Mouse (Mus musculus): Measurements from ENCODE around the gene Atxn7l1. TPM values are rescaled to one million over a fixed set of nuclear protein-coding genes. Genes with fewer than 3 reads are reported as not detected.

Gene Atxn7l1
- polyA plus RNA-seq, 1 experiment from 2014 or later, result 11.2 TPM

DNA sequence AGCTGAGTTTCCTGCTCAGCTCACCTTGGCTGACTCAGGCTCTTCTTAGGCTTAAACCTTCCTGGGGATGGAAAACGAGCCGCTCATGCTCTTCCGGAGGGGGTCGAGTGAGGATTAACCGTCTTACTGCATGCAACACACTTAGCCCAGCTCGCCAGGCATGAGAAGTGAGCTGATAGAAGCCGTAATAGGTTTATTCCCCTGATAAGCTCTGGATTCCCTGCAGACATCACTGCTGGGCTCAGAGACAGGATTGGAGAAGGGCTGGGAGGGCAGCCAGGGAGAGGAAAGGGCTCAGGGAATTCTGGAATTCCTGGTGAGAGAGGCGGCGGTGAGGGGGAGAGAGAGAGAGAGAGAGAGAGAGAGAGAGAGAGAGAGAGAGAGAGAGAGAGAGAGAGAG is 105.7 kb downstream of the Atxn7l1 start:
- Histone ChIP-seq H3K9ac (replicated peaks) (no peak overlapping the region), H3K4me2 (no peak overlapping the region), H3K4me1 (replicated peaks) (peaks cover 13% of the 10 kb centered on the region), H3K4me3 (replicated peaks) (no peak overlapping the region), H3K36me3 (peaks cover 9% of the 10 kb centered on the region), H3K27me3 (no peaks in the 10 kb centered on the region), H3K27ac (no peak overlapping the region), H3K9me3 (no peaks in the 10 kb centered on the region)
- no peak for ATAC-seq (ENCODE audit: insufficient number of reproducible peaks, insufficient read depth, low FRiP score, low TSS enrichment, low read depth)
- WGBS, result 59% methylated on average over 9 of the region's 9 CpGs

DNA sequence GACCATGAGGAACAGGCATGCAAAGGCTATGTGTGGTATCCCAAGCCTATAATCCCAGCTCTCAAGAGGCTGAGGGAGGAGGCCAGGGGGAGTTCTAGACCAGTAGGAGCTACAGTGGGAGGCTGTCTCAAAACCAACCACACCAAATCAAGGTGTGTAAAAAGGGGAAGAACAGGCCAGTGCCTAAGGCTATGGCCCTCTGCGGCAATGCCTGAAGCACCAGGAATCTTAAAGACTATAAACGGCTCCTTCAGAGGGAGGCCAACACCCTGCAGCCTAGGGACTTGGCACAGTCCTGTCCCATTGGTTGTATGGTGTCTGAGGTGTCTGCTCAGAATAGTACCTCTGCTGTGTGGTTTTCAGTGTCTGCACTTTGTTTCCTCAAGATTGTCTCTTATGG is 107.8 kb downstream of the Atxn7l1 start:
- peaks cover 13% of the 10 kb centered on the region for H3K4me1 ChIP-seq (replicated peaks)
- H3K4me2 ChIP-seq, result no peak overlapping the region
- WGBS, result 72% methylated on average over 2 of the region's 2 CpGs
- no peak overlapping the region for H3K9ac ChIP-seq (replicated peaks)
- peaks cover 3% of the 10 kb centered on the region for H3K36me3 ChIP-seq
- no peak overlapping the region for H3K27ac ChIP-seq
- H3K9me3 ChIP-seq, result no peaks in the 10 kb centered on the region
- no peak overlapping the region for H3K4me3 ChIP-seq (replicated peaks)
- H3K27me3 ChIP-seq, result no peaks in the 10 kb centered on the region
- no peak for ATAC-seq (ENCODE audit: insufficient number of reproducible peaks, insufficient read depth, low FRiP score, low TSS enrichment, low read depth)

DNA sequence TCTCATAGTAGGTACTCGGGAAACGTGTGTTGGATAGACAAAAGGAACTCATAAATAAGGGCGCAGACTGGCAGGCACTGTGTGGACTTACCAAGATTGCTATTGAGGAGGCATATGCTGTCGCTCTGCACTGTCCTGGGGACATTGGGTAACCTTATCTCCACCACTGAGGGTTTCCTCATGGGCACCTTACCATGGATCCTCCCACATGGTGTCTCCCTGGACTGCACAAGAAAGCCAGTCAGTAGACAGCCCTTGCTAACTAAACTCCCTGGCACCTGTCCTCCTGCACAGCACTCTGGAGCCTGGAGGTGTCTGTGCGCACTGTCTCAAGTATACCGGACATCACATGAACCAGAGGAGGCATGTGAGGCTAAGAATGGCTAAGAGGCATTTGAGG is 108.9 kb downstream of the Atxn7l1 start:
- H3K27me3 ChIP-seq, result no peaks in the 10 kb centered on the region
- no peaks in the 10 kb centered on the region for H3K36me3 ChIP-seq
- WGBS, result 92% methylated on average over 6 of the region's 6 CpGs
- no peak for ATAC-seq (ENCODE audit: insufficient number of reproducible peaks, insufficient read depth, low FRiP score, low TSS enrichment, low read depth)
- H3K4me1 ChIP-seq (replicated peaks), result peaks cover 13% of the 10 kb centered on the region
- no peak overlapping the region for H3K9ac ChIP-seq (replicated peaks)
- H3K4me3 ChIP-seq (replicated peaks), result no peak overlapping the region
- H3K27ac ChIP-seq, result no peak overlapping the region
- H3K9me3 ChIP-seq, result no peaks in the 10 kb centered on the region
- H3K4me2 ChIP-seq, result no peak overlapping the region

DNA sequence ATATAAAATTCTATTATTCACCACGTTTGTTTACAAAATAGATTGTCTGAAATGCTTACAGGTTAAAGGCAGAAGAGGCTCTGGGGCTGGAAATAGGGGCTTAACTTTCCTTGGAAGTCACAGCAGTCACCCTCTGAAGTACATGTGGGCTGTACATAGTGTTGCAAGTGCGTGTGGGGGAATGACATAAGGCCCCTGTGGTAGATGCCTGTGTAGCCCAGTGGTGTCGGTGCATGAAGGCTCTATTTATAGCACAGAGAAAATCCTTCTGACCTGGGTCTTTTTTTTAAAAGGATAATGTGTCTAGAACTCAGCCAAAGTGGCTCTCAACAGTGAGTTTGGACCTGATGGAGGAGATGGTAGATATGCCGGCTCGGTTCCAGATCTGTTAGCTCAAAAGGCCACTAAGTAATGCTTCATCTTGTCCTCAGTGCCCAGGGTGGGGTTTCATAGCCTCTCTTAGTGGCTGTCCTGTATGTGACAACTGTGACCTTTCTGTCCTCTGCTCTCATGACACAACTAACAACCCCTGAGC is 111.6 kb downstream of the Atxn7l1 start:
- no peak overlapping the region for H3K4me3 ChIP-seq (replicated peaks)
- H3K4me1 ChIP-seq (replicated peaks), result no peaks in the 10 kb centered on the region
- 88% methylated on average over 5 of the region's 5 CpGs for WGBS
- H3K9ac ChIP-seq (replicated peaks), result no peak overlapping the region
- no peak for ATAC-seq (ENCODE audit: insufficient number of reproducible peaks, insufficient read depth, low FRiP score, low TSS enrichment, low read depth)
- no peaks in the 10 kb centered on the region for H3K36me3 ChIP-seq
- no peaks in the 10 kb centered on the region for H3K9me3 ChIP-seq
- no peak overlapping the region for H3K27ac ChIP-seq
- no peak overlapping the region for H3K4me2 ChIP-seq
- H3K27me3 ChIP-seq, result no peaks in the 10 kb centered on the region

DNA sequence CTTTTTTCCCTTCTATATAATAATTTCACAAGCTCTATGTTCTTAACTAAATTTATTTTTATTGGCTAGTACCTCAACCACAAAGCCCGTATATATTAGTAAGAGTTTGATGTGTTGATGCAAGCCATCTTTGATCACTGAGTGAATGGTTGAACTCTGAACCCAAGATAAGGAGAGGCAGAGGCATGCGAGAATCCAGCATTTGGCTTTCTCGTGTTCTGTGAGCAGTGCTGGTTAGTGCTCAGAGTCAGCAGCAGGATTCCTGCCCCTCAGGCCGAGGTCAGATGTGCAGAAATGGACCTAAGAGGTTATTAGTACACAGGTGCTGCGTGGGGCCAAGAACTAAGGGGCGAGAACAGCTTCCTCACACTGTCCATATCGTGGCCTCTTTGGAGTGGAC is 113.1 kb downstream of the Atxn7l1 start:
- H3K4me1 ChIP-seq (replicated peaks), result no peaks in the 10 kb centered on the region
- H3K9me3 ChIP-seq, result no peaks in the 10 kb centered on the region
- no peaks in the 10 kb centered on the region for H3K36me3 ChIP-seq
- no peak for ATAC-seq (ENCODE audit: insufficient number of reproducible peaks, insufficient read depth, low FRiP score, low TSS enrichment, low read depth)
- no peaks in the 10 kb centered on the region for H3K27me3 ChIP-seq
- no peak overlapping the region for H3K4me3 ChIP-seq (replicated peaks)
- no peak overlapping the region for H3K9ac ChIP-seq (replicated peaks)
- no peak overlapping the region for H3K4me2 ChIP-seq
- WGBS, result 70% methylated on average over 7 of the region's 7 CpGs
- no peak overlapping the region for H3K27ac ChIP-seq

DNA sequence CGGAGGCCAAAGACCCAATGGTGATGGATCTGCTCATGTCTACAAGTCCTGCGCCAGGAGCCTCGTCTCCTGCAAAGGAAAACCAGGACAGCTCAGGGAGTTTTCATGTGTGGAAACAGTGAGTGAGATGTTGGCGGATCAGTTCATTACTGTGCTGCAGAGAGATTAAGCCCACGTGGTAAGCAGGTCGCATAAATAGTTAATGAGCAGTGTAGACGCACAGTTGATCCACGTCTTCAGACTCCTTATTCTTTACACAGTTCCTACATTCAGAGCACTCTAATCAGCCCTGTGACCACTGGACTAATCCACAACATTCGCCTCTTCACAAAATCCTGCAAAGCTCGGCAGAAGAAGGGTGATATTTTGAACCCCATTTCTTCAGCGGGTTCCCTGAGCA is 118.4 kb downstream of the Atxn7l1 start:
- H3K9me3 ChIP-seq, result 0 out of 2 replicates have a peak, but pooled peaks cover 4% of the 10 kb centered on the region
- ATAC-seq (ENCODE audit: insufficient number of reproducible peaks, insufficient read depth, low FRiP score, low TSS enrichment, low read depth), result no peak
- H3K36me3 ChIP-seq, result no peaks in the 10 kb centered on the region
- no peak overlapping the region for H3K4me3 ChIP-seq (replicated peaks)
- no peak overlapping the region for H3K4me2 ChIP-seq
- H3K27me3 ChIP-seq, result no peaks in the 10 kb centered on the region
- 86% methylated on average over 11 of the region's 11 CpGs for whole genome bisulfite sequencing
- H3K9ac ChIP-seq (replicated peaks), result no peak overlapping the region
- H3K4me1 ChIP-seq (replicated peaks), result no peaks in the 10 kb centered on the region
- H3K27ac ChIP-seq, result no peak overlapping the region

DNA sequence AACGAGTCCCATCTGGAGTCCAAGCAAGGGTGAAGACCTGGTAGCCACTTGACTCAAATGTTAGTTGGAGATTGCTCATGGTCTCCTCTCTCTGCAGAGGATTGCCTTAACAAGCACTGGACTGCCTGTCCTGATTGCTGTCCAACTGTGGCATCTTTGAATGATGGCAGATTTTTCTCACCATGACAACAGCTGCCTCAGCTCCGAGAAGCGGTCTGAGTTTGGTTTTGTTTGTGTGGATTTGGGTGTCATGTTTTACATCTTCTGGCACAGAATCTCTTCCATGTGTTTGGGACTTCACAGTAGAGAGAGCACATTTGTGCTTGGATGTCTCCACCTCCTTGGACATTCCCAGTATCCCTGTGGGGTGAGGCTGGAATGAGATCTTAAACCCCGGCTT is 120.5 kb downstream of the Atxn7l1 start:
- ATAC-seq (ENCODE audit: insufficient number of reproducible peaks, insufficient read depth, low FRiP score, low TSS enrichment, low read depth), result no peak
- H3K4me2 ChIP-seq, result no peak overlapping the region
- 0 out of 2 replicates have a peak, but pooled peaks cover 4% of the 10 kb centered on the region for H3K9me3 ChIP-seq
- H3K4me3 ChIP-seq (replicated peaks), result no peak overlapping the region
- H3K36me3 ChIP-seq, result no peaks in the 10 kb centered on the region
- H3K27ac ChIP-seq, result no peak overlapping the region
- H3K27me3 ChIP-seq, result no peaks in the 10 kb centered on the region
- no peak overlapping the region for H3K9ac ChIP-seq (replicated peaks)
- H3K4me1 ChIP-seq (replicated peaks), result peaks cover 3% of the 10 kb centered on the region; the same call in 1 of the 2 replicates
- WGBS, result 79% methylated on average over 4 of the region's 4 CpGs

DNA sequence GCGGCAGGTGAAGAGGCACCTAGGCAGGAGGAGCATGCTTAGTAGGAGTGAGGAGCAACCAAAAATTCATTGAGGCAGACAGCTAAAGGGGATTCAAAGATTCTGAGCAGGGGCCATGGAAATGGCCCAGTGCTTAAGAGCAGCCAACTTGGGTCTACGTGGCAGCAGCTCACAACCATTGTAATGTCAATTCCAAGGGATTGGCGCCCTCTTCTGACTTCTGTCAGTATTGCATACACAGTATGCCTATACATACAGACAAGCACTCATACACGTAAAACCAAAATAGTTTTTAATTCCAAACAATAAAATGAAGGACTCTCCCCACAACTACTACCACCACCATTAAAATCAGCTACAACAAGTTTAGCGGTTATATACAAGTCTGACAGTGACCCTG is 122.2 kb downstream of the Atxn7l1 start:
- Histone ChIP-seq H3K4me1 (replicated peaks) (peaks cover 3% of the 10 kb centered on the region; the same call in 1 of the 2 replicates), H3K4me3 (replicated peaks) (no peak overlapping the region), H3K9me3 (0 out of 2 replicates have a peak, but pooled peaks cover 4% of the 10 kb centered on the region), H3K9ac (replicated peaks) (no peak overlapping the region), H3K36me3 (no peaks in the 10 kb centered on the region), H3K27ac (no peak overlapping the region), H3K27me3 (no peaks in the 10 kb centered on the region), H3K4me2 (no peak overlapping the region)
- 72% methylated on average over 5 of the region's 5 CpGs for WGBS
- ATAC-seq (ENCODE audit: insufficient number of reproducible peaks, insufficient read depth, low FRiP score, low TSS enrichment, low read depth), result no peak

DNA sequence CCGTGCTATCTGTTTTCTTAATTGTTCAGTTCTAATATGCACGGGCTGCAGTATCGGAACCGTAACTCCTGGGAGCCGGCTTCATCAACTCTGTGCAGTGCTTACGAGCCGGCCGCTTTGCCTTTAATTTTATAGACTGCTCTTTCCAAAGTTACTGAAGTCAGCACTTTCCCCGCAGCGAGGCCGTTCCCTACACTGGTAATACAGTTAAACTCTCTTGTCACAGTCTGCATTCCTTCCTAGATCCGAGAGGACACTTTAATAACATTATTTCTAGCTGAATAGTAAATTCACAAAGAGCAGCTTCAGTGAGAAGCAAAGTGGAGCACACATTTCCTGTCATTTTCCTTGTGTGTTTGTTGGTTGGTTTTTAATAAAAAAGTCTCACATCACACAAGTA is 124.4 kb downstream of the Atxn7l1 start:
- Histone ChIP-seq H3K27ac (no peak overlapping the region), H3K4me1 (replicated peaks) (peaks cover 3% of the 10 kb centered on the region; the same call in 1 of the 2 replicates), H3K27me3 (no peaks in the 10 kb centered on the region), H3K4me2 (no peak overlapping the region), H3K36me3 (no peaks in the 10 kb centered on the region), H3K4me3 (replicated peaks) (no peak overlapping the region), H3K9ac (replicated peaks) (no peak overlapping the region), H3K9me3 (0 out of 2 replicates have a peak, but pooled peaks cover 4% of the 10 kb centered on the region)
- 52% methylated on average over 12 of the region's 12 CpGs for WGBS
- ATAC-seq (ENCODE audit: insufficient number of reproducible peaks, insufficient read depth, low FRiP score, low TSS enrichment, low read depth), result no peak

DNA sequence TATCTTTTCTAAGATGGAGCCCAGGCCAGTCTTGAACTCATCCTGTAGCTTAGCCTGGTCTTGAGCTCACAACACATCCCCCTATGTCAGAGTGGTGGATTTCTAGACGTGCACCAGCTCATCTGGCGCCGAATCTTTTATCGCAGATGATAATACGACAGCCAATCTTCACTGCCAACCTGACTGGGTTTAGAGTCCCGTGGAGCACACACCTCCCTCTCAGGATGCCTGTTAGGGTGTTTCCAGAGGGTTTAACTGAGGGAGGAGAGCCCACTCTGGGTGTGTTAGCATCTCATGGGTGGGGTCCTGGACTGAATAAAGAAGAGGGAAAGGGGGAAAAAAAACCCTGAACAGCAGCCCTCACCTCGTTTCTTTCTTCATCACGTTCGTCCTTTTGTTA is 124.9 kb downstream of the Atxn7l1 start:
- Histone ChIP-seq H3K9me3 (0 out of 2 replicates have a peak, but pooled peaks cover 4% of the 10 kb centered on the region), H3K4me2 (no peak overlapping the region), H3K9ac (replicated peaks) (no peak overlapping the region), H3K4me1 (replicated peaks) (peaks cover 3% of the 10 kb centered on the region; the same call in 1 of the 2 replicates), H3K27me3 (no peaks in the 10 kb centered on the region), H3K4me3 (replicated peaks) (no peak overlapping the region), H3K27ac (no peak overlapping the region), H3K36me3 (no peaks in the 10 kb centered on the region)
- no peak for ATAC-seq (ENCODE audit: insufficient number of reproducible peaks, insufficient read depth, low FRiP score, low TSS enrichment, low read depth)
- WGBS, result 87% methylated on average over 9 of the region's 9 CpGs

DNA sequence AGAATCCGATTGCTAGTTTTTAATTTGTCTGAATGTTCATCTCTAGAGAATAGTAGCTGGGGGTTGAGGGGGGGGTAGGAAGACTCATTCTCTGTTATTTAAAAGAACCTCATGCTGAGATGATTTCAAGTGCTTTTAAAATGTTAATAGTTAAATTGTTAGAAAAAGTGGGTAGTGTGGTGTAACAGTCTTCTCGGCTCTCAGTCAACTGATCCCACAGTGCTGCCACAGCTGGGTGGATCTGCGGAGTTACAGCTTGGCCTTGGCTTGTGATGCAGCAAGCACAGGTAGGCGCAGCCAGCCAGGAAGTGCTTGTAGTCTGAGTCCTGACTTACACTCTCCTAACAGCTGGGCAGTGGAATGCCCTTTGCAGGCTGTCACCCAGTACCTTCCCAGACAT is 125.7 kb downstream of the Atxn7l1 start:
- H3K27ac ChIP-seq, result no peak overlapping the region
- 74% methylated on average over 4 of the region's 4 CpGs for WGBS

DNA sequence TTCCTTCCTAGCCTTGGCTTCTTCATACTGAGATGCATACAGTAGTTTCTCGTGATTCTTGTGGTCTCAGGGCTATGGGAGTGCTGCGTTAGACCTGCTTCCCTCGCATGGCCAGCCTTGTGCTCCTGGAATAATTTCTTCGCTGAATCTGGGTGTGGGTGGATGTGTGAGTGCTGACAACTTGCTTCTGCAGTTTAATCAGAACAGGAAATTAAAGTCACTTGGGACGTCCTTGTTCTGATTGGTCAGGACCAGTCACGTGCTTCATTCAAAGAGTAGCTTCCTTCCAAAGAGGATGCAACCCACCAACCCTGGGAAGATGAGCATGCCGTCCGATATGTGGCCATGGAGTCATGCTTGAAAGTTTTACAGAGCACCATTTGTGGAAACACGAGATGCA is 126.2 kb downstream of the Atxn7l1 start:
- no peak for ATAC-seq (ENCODE audit: insufficient number of reproducible peaks, insufficient read depth, low FRiP score, low TSS enrichment, low read depth)
- Histone ChIP-seq H3K9me3 (0 out of 2 replicates have a peak, but pooled peaks cover 4% of the 10 kb centered on the region), H3K36me3 (no peaks in the 10 kb centered on the region), H3K4me3 (replicated peaks) (no peak overlapping the region), H3K27me3 (no peaks in the 10 kb centered on the region), H3K4me2 (no peak overlapping the region), H3K4me1 (replicated peaks) (peaks cover 3% of the 10 kb centered on the region; the same call in 1 of the 2 replicates), H3K27ac (no peak overlapping the region), H3K9ac (replicated peaks) (no peak overlapping the region)
- WGBS, result 78% methylated on average over 9 of the region's 9 CpGs

More for the DNA sequence above, 125.7 kb downstream of the Atxn7l1 start:
- Histone ChIP-seq H3K9me3 (0 out of 2 replicates have a peak, but pooled peaks cover 4% of the 10 kb centered on the region), H3K9ac (replicated peaks) (no peak overlapping the region), H3K36me3 (no peaks in the 10 kb centered on the region), H3K4me2 (no peak overlapping the region), H3K4me1 (replicated peaks) (peaks cover 3% of the 10 kb centered on the region; the same call in 1 of the 2 replicates), H3K27me3 (no peaks in the 10 kb centered on the region), H3K4me3 (replicated peaks) (no peak overlapping the region)
- ATAC-seq (ENCODE audit: insufficient number of reproducible peaks, insufficient read depth, low FRiP score, low TSS enrichment, low read depth), result no peak

Measured in limb, embryonic 12.5 days (tissue).